Mouse (Mus musculus) frontal cortex, postnatal 10 days (tissue): Measurements from ENCODE around the gene Gm853.
"Not testable (repeated sequence)": the region's sequence is repeated elsewhere in the genome, so short reads cannot be mapped to it uniquely, and the experiment has no call there.

Source experiments
- DNase-seq, 2 experiments: peaks; one replicate each; pipeline ENCODE4 v3.0.0; 2022; ENCODE audit warnings: low spot score in 2 of 2, mixed read lengths in 1 of 2

The Gm853 gene

GRCm38 (mm10) chr4:130222179-130222578 lies at the start of gene Gm853:
Gene Gm853 (minus strand): TSS chr4:130222401.
- no peak for DNase-seq

GRCm38 (mm10) chr4:130270611-130271347 lies 48.6 kb upstream of the Gm853 start:
- no peak for DNase-seq

GRCm38 (mm10) chr4:130270089-130270488 lies 47.9 kb upstream of the Gm853 start:
- DNase-seq, result peak; percentile 48 to 57

GRCm38 (mm10) chr4:130268736-130269135 lies 46.5 kb upstream of the Gm853 start:
- DNase-seq, result no peak

GRCm38 (mm10) chr4:130267069-130267468 lies 44.9 kb upstream of the Gm853 start:
- no peak for DNase-seq

GRCm38 (mm10) chr4:130266601-130267000 lies 44.4 kb upstream of the Gm853 start:
- DNase-seq, result no peak

GRCm38 (mm10) chr4:130264698-130265349 lies 42.6 kb upstream of the Gm853 start:
- peak; percentile 26 to 36 for DNase-seq

GRCm38 (mm10) chr4:130264131-130264530 lies 41.9 kb upstream of the Gm853 start:
- no peak for DNase-seq

- no peak for DNase-seq
Measured at GRCm38 (mm10) chr4:130260406-130260805, 38.2 kb upstream of the Gm853 start.

- no peak for DNase-seq
Measured at GRCm38 (mm10) chr4:130252441-130253157, 30.4 kb upstream of the Gm853 start.

- no peak for DNase-seq
Measured at GRCm38 (mm10) chr4:130251763-130252162, 29.6 kb upstream of the Gm853 start.

- DNase-seq, result no peak
Measured at GRCm38 (mm10) chr4:130251172-130251705, 29.0 kb upstream of the Gm853 start.

- DNase-seq, result no peak
Measured at GRCm38 (mm10) chr4:130248636-130249035, 26.4 kb upstream of the Gm853 start.

- DNase-seq, result peak in 1 of 2 experiments; percentile 62
Measured at GRCm38 (mm10) chr4:130246132-130246531, 23.9 kb upstream of the Gm853 start.

GRCm38 (mm10) chr4:130244749-130245148 lies 22.5 kb upstream of the Gm853 start:
- no peak for DNase-seq

- DNase-seq, result not testable (repeated sequence)
Measured at GRCm38 (mm10) chr4:130243621-130244020, 21.4 kb upstream of the Gm853 start.

GRCm38 (mm10) chr4:130242956-130243355 lies 20.8 kb upstream of the Gm853 start:
- no peak for DNase-seq

- DNase-seq, result no peak
Measured at GRCm38 (mm10) chr4:130240695-130241094, 18.5 kb upstream of the Gm853 start.

GRCm38 (mm10) chr4:130237607-130238006 lies 15.4 kb upstream of the Gm853 start:
- no peak for DNase-seq

GRCm38 (mm10) chr4:130236361-130236760 lies 14.2 kb upstream of the Gm853 start:
- DNase-seq, result no peak

- DNase-seq, result no peak
Measured at GRCm38 (mm10) chr4:130224071-130224470, 1.9 kb upstream of the Gm853 start.

GRCm38 (mm10) chr4:130220176-130220575 lies 2.0 kb downstream of the Gm853 start:
- DNase-seq, result no peak
